Mouse (Mus musculus): ENCODE results near the gene Dpp6. TPM values are rescaled to one million over a fixed set of nuclear protein-coding genes. Genes with fewer than 3 reads are reported as not detected.

Dpp6 gene
- polyA plus RNA-seq, 1 experiment from 2014 or later, result 3.7 TPM

- Histone ChIP-seq H3K4me2 (replicated peaks) (no peak overlapping the region), H3K4me3 (no peak overlapping the region), H3K9me3 (no peaks in the 10 kb centered on the region), H3K9ac (no peak overlapping the region), H3K27me3 (no peaks in the 10 kb centered on the region), H3K4me1 (no peaks in the 10 kb centered on the region), H3K27ac (no peak overlapping the region), H3K36me3 (no peaks in the 10 kb centered on the region)
- ATAC-seq (ENCODE audit: insufficient number of reproducible peaks, insufficient read depth, low FRiP score, low TSS enrichment), result no peak
- 64% methylated on average over 5 of the region's 5 CpGs for WGBS
These were observed 220.8 kb downstream of the Dpp6 start for GRCm38 (mm10) chr5:27037796-27038195.

- Histone ChIP-seq H3K27ac (no peak overlapping the region), H3K4me1 (0 out of 2 replicates have a peak, but pooled peaks cover 3% of the 10 kb centered on the region), H3K9me3 (no peaks in the 10 kb centered on the region), H3K4me2 (replicated peaks) (no peak overlapping the region), H3K27me3 (peaks cover 43% of the 10 kb centered on the region), H3K9ac (no peak overlapping the region), H3K36me3 (no peaks in the 10 kb centered on the region), H3K4me3 (no peak overlapping the region)
- ATAC-seq (ENCODE audit: insufficient number of reproducible peaks, insufficient read depth, low FRiP score, low TSS enrichment), result no peak
- WGBS, result 30% methylated on average over 7 of the region's 7 CpGs
These were observed 231.2 kb downstream of the Dpp6 start for GRCm38 (mm10) chr5:27048167-27048566.

- Histone ChIP-seq H3K4me1 (0 out of 2 replicates have a peak, but pooled peaks cover 3% of the 10 kb centered on the region), H3K4me3 (0 out of 2 replicates have a peak overlapping the region, but pooled peaks have one; percentile 30), H3K27me3 (peaks cover 43% of the 10 kb centered on the region), H3K27ac (no peak overlapping the region), H3K9me3 (no peaks in the 10 kb centered on the region), H3K4me2 (replicated peaks) (peak overlapping the region; percentile 55), H3K9ac (no peak overlapping the region; the same call in 1 of the 2 replicates), H3K36me3 (no peaks in the 10 kb centered on the region)
- no peak for ATAC-seq (ENCODE audit: insufficient number of reproducible peaks, insufficient read depth, low FRiP score, low TSS enrichment)
- WGBS, result 5% methylated on average over 9 of the region's 9 CpGs
These were observed 231.9 kb downstream of the Dpp6 start for GRCm38 (mm10) chr5:27048926-27049325.

GRCm38 (mm10) chr5:27049341-27050091 is 232.5 kb downstream of the Dpp6 start:
- Histone ChIP-seq H3K27ac (no peak overlapping the region), H3K27me3 (peaks cover 43% of the 10 kb centered on the region), H3K4me3 (peak overlapping the region; percentile 30), H3K4me2 (replicated peaks) (peak overlapping the region; percentile 55), H3K4me1 (0 out of 2 replicates have a peak, but pooled peaks cover 3% of the 10 kb centered on the region), H3K36me3 (no peaks in the 10 kb centered on the region), H3K9me3 (no peaks in the 10 kb centered on the region), H3K9ac (no peak overlapping the region)
- ATAC-seq (ENCODE audit: insufficient number of reproducible peaks, insufficient read depth, low FRiP score, low TSS enrichment), result no peak
- 2% methylated on average over 51 of the region's 55 CpGs for WGBS

GRCm38 (mm10) chr5:27051250-27051649 is 234.2 kb downstream of the Dpp6 start:
- Histone ChIP-seq H3K9me3 (no peaks in the 10 kb centered on the region), H3K36me3 (no peaks in the 10 kb centered on the region), H3K4me1 (0 out of 2 replicates have a peak, but pooled peaks cover 3% of the 10 kb centered on the region), H3K4me2 (replicated peaks) (no peak overlapping the region), H3K27ac (no peak overlapping the region), H3K27me3 (peaks cover 42% of the 10 kb centered on the region), H3K9ac (no peak overlapping the region), H3K4me3 (no peak overlapping the region)
- no peak for ATAC-seq (ENCODE audit: insufficient number of reproducible peaks, insufficient read depth, low FRiP score, low TSS enrichment)
- 42% methylated on average over 3 of the region's 3 CpGs for WGBS

GRCm38 (mm10) chr5:27052441-27052840 is 235.4 kb downstream of the Dpp6 start:
- Histone ChIP-seq H3K27me3 (peaks cover 39% of the 10 kb centered on the region), H3K36me3 (no peaks in the 10 kb centered on the region), H3K9ac (no peak overlapping the region), H3K27ac (no peak overlapping the region), H3K9me3 (no peaks in the 10 kb centered on the region), H3K4me3 (no peak overlapping the region), H3K4me1 (0 out of 2 replicates have a peak, but pooled peaks cover 3% of the 10 kb centered on the region), H3K4me2 (replicated peaks) (no peak overlapping the region)
- WGBS, result 5% methylated on average over 2 of the region's 2 CpGs
- no peak for ATAC-seq (ENCODE audit: insufficient number of reproducible peaks, insufficient read depth, low FRiP score, low TSS enrichment)

- no peak for ATAC-seq (ENCODE audit: insufficient number of reproducible peaks, insufficient read depth, low FRiP score, low TSS enrichment)
These were observed 239.4 kb downstream of the Dpp6 start for GRCm38 (mm10) chr5:27056436-27056835.

GRCm38 (mm10) chr5:27060114-27060513 is 243.1 kb downstream of the Dpp6 start:
- H3K4me2 ChIP-seq (replicated peaks), result no peak overlapping the region
- H3K27ac ChIP-seq, result no peak overlapping the region
- WGBS, result 76% methylated on average over 4 of the region's 4 CpGs
- H3K4me1 ChIP-seq, result no peaks in the 10 kb centered on the region
- H3K36me3 ChIP-seq, result no peaks in the 10 kb centered on the region
- no peak overlapping the region for H3K9ac ChIP-seq
- no peaks in the 10 kb centered on the region for H3K9me3 ChIP-seq
- ATAC-seq (ENCODE audit: insufficient number of reproducible peaks, insufficient read depth, low FRiP score, low TSS enrichment), result no peak
- no peaks in the 10 kb centered on the region for H3K27me3 ChIP-seq
- H3K4me3 ChIP-seq, result no peak overlapping the region

More at GRCm38 (mm10) chr5:27056436-27056835, 239.4 kb downstream of the Dpp6 start:
- Histone ChIP-seq H3K27ac (no peak overlapping the region), H3K4me2 (replicated peaks) (no peak overlapping the region), H3K9ac (no peak overlapping the region), H3K4me1 (no peaks in the 10 kb centered on the region), H3K4me3 (no peak overlapping the region), H3K27me3 (0 out of 2 replicates have a peak, but pooled peaks cover 3% of the 10 kb centered on the region), H3K36me3 (no peaks in the 10 kb centered on the region), H3K9me3 (no peaks in the 10 kb centered on the region)
- 50% methylated on average over 5 of the region's 5 CpGs for WGBS

- Histone ChIP-seq H3K4me3 (no peak overlapping the region), H3K36me3 (no peaks in the 10 kb centered on the region), H3K4me2 (replicated peaks) (no peak overlapping the region), H3K27ac (no peak overlapping the region), H3K4me1 (no peaks in the 10 kb centered on the region), H3K9me3 (no peaks in the 10 kb centered on the region), H3K27me3 (no peaks in the 10 kb centered on the region), H3K9ac (no peak overlapping the region)
- ATAC-seq (ENCODE audit: insufficient number of reproducible peaks, insufficient read depth, low FRiP score, low TSS enrichment), result no peak
- 59% methylated on average over 1 of the region's 1 CpGs for WGBS
These were observed 246.9 kb downstream of the Dpp6 start for GRCm38 (mm10) chr5:27063871-27064270.

- WGBS, result 78% methylated on average over 4 of the region's 4 CpGs
- ATAC-seq (ENCODE audit: insufficient number of reproducible peaks, insufficient read depth, low FRiP score, low TSS enrichment), result no peak
- Histone ChIP-seq H3K9me3 (no peaks in the 10 kb centered on the region), H3K4me3 (no peak overlapping the region), H3K27ac (no peak overlapping the region), H3K4me2 (replicated peaks) (no peak overlapping the region), H3K9ac (no peak overlapping the region), H3K36me3 (no peaks in the 10 kb centered on the region), H3K27me3 (no peaks in the 10 kb centered on the region), H3K4me1 (no peaks in the 10 kb centered on the region)
These were observed 249.8 kb downstream of the Dpp6 start for GRCm38 (mm10) chr5:27066837-27067236.

GRCm38 (mm10) chr5:27075131-27075591 is 258.2 kb downstream of the Dpp6 start:
- no peak overlapping the region for H3K4me3 ChIP-seq
- no peaks in the 10 kb centered on the region for H3K4me1 ChIP-seq
- no peaks in the 10 kb centered on the region for H3K36me3 ChIP-seq
- peak; percentile 35; the same call in 1 of the 2 replicates for ATAC-seq (ENCODE audit: insufficient number of reproducible peaks, insufficient read depth, low FRiP score, low TSS enrichment)
- no peak overlapping the region for H3K27ac ChIP-seq
- no peaks in the 10 kb centered on the region for H3K9me3 ChIP-seq
- H3K4me2 ChIP-seq (replicated peaks), result no peak overlapping the region
- 19% methylated on average over 8 of the region's 8 CpGs for WGBS
- no peaks in the 10 kb centered on the region for H3K27me3 ChIP-seq
- H3K9ac ChIP-seq, result no peak overlapping the region

- H3K27ac ChIP-seq, result no peak overlapping the region
- H3K4me3 ChIP-seq, result no peak overlapping the region
- 68% methylated on average over 1 of the region's 1 CpGs for WGBS
- ATAC-seq (ENCODE audit: insufficient number of reproducible peaks, insufficient read depth, low FRiP score, low TSS enrichment), result no peak
- no peak overlapping the region for H3K9ac ChIP-seq
- H3K4me1 ChIP-seq, result no peaks in the 10 kb centered on the region
- no peaks in the 10 kb centered on the region for H3K27me3 ChIP-seq
- H3K9me3 ChIP-seq, result no peaks in the 10 kb centered on the region
- no peak overlapping the region for H3K4me2 ChIP-seq (replicated peaks)
- H3K36me3 ChIP-seq, result no peaks in the 10 kb centered on the region
These were observed 259.0 kb downstream of the Dpp6 start for GRCm38 (mm10) chr5:27076046-27076445.

Measured in embryonic facial prominence, embryonic 12.5 days (tissue).